Mouse (Mus musculus): Measurements from ENCODE around the gene Ptpn14.

DNA sequence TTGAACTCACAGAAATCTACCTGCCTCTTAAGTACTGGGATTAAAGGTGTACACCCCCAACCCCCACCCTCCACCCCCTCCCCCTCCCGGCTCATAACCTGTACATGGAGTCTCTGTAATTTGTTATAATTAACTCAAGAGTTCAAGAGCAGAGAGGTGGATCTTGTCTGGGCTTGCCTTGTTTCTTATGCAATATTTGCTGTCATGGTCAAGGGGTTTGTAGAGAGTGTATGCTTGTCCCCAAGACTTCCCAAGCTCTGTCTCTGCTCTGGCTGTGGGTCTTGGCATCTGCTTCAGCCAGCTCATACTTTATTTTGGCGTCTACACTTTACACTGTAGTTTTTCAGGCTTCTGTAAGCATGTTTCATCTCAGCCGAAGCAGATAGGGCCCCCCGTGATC is 86.3 kb downstream of the Ptpn14 start:
- TF ChIP-seq POLR2A (IDR thresholded peaks at IDR 0.05; ENCODE audit: insufficient read depth, low read depth, low read length) (no peak), CTCF (IDR thresholded peaks at IDR 0.05) (no peak)
